Mouse (Mus musculus) lung, postnatal 36 days (tissue): ENCODE data around the gene Ipcef1.
"Not testable (repeated sequence)": the region's sequence is repeated elsewhere in the genome, so short reads cannot be mapped to it uniquely, and the experiment has no call there.

Experiments used
- DNase-seq: peaks from one replicate; pipeline ENCODE4 v3.0.0; 2022; ENCODE audit warnings: mixed read lengths

Ipcef1 gene

DNA sequence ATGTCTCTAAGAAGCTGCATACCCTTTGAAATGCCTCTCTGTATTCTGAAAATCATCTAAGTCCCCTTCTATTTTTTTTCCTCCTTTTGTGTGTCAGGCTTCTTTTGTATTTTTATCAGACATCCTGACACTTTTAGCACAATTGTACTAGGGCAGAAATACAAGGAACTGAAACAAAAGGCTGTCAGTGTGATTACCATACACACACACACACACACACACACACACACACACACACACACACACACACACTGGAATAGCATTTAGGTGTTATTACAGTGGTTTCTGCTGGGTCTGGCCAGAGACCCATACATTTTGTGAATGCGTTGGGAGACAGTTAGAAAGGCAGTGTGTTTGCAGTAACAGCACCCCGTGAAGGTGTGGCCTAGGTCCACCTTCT, 18.8 kb downstream of the Ipcef1 start:
- DNase-seq: no peak

DNA sequence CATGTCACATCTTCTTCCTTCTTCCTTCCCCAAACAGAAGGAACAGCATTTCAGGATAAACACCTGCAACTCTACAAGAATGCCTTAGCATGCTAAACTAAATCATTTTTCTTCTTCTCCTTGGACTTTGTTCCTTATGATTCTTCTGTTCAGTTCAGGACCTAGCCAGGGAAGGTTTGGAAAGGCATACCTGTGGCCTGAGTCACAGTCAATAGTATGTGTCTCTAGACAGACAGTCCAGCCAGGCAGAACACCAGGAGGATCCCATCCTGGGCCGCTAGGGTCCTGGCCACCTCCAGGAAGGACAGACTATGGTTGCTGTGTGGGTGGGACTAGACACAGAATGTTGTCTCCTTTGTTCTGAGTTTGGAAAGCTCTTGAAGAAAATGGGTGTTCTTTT, 27.2 kb downstream of the Ipcef1 start:
- no peak for DNase-seq

DNA sequence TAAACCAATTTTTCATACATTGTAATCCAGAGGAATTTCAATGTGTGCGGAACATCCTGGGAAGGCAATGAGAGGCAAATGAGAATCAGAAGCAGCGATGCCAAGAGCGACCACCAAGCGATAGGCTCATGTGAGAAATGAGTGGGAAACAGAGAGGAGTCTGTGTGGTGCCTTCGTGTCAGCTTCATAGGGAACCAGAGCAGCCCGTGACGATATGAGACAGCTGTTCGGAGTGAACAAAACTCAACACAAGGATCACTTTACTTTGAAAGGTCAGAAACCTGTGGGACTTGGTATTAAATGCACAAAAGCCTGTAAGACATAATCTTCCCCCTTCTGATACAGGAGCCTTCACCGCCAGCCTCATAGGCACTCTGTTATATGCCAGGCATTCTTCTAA, 31.7 kb downstream of the Ipcef1 start:
- no peak for DNase-seq

DNA sequence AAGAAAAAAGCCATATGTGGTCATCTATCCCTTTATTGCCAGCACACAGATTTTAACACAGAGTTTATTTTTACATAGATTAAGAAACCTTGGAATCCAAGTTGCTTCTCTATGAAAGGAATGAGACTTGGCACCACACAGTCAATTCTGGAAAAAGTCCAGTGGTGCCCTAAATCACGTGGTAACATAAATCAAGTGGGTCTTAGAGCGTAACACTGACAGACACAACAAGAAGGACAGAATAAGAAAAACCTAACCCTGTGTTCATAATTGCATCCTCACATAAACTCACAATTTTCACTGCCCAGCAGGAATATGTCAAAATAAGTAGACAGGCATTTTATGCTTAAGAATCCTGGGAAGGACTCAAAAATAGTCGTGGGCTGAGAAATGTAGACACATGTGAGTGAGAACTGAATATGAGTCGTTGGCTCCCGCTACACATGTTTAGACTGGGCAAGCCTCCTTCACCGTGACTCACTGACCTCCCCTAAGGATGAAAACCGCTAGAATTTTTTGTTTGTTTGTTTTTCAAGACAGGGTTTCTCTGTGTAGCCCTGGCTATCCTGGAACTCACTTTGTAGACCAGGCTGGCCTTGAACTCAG, 32.4 kb downstream of the Ipcef1 start:
- DNase-seq: no peak

DNA sequence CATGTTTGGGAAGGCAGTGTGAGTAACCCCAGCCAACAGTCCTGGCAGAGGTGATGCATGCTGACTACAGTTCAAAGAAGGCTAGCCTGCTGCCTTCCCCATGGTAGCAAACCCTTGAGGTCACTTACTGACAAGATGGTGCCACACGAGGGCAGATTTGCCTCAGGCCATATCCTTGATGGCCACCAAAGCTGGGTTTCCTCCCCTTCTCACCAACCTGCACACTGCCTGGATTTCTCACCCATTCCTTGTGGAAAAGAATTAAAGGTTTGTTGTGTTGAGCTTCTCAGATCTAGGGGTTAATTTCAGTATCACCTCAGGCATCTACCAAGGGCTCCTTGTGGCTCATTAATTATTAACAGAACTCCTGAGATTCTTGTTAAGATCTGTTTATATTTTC, 37.1 kb downstream of the Ipcef1 start:
- no peak for DNase-seq

DNA sequence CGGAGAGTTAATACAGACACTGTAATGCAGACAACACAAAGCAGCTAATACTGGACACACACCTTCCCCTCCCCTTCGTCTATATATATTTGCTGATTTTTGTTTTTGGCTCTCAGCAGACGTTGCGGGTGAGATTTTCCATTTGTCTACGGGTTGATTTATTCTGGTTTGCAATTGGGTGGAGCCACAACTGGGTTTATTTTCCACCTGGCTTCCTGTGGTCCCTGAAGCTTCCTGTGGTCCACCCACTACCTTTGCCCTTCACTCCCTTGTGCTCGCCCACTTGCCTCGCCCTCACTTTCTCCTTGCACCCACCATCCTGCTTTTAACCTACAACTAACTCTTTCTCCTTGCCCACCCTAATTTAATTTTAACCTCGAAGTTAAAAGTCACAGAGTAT, 41.7 kb downstream of the Ipcef1 start:
- DNase-seq: no peak

DNA sequence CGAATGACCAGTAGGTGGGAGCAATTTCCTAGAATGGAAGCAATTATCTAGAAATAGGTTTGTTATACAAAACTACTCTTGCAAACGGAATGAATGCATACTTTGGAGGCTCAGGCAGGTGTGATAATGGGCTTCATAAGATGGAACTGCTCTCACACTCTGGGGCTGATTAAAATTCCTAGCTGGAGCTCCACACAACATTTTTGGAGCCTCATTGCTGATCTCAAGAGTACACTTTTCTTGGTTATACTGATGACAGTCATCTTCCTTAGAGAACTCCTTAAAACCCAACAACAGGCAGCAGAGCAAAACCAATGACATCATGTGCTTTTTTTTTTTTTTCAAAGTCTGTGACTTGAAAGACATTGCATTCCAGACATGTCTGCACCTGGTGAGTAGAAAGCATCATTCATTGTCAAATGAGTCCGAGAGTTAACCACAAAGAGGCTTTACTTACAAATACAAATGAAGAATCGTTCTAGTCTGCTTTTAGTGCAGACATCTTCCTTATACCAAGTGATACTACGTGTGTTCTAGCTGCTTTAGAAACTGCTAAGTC, 47.2 kb downstream of the Ipcef1 start:
- no peak for DNase-seq

DNA sequence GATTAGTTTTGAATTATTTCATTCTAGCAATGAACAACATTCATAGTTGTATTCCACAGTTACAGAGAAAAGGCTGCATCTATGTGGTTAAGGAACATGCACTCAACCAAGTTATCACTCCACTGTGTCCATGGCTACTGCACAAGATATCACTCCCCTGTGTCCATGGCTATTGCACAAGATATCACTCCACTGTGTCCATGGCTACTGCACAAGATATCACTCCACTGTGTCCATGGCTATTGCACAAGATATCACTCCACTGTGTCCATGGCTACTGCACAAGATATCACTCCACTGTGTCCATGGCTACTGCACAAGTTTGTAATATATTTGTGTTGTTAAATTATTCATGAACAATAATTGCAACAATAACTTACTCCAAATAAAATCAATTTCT, 48.4 kb downstream of the Ipcef1 start:
- not testable (repeated sequence) for DNase-seq

DNA sequence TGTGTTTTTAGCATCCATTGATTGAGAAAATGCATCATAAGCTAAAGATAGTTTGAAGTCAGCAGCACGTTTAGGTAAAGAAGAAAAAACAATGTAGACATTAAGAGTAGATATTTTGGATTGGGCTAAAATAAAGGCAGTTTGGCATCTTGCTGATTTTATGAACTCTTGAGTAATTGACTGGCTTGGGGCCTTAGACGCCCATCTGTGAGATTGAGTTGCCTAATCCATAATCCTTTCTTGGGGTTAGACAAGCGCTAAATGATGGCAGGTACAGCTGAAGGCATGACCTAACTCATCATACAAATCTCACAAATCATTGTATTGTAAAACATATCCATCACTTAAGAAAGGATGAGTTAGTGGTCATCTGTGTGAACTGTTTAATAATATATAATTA, 52.9 kb downstream of the Ipcef1 start:
- no peak for DNase-seq

DNA sequence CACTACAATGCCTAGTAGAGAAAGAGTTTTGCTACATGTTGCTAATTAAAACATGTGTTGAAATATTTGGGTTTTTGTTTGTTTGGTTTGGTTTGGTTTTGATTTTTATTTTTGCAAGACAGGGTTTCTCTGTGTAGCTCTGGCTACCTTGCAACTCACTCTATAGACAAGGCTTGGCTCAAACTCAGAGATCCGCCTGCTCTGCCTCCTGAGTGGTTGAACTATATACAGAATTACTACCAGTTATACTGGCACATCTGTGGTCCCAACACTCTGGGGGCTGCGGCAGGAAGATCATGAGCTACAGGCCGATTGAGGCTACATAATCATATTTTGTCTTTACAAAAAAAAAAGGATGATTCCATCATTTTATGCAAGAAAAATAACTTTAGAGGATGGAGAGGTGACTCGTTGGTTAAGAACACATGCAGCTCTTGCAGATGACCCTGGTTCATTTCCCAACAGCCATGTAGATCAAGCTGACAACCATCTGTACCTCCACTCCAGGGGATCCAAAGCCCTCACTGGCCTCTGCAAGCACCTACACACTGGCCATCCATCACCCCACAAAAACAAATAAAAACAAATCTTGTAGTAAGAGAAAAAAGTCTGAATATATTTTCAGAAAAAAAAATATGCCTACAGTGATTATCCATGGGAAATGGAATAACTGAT, 53.6 kb downstream of the Ipcef1 start:
- no peak for DNase-seq

DNA sequence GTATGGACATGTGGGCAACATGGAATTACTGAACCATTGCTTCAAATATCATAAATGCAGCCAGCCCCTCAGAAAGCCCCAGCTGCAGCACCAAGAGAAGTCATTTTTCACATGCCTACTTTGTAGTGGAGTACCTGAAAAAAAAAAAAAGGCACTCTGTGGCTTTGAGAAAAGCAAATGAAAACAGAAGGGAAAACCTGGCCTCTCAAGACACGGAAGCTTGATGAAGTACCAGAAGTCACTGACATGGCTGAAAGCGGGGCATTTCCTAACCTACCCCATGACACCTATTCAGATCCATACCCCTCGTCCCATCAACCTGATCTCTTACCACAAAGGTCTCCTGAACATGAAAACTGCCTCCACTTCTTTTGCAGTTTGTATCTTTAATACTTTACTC, 55.4 kb downstream of the Ipcef1 start:
- DNase-seq: no peak

DNA sequence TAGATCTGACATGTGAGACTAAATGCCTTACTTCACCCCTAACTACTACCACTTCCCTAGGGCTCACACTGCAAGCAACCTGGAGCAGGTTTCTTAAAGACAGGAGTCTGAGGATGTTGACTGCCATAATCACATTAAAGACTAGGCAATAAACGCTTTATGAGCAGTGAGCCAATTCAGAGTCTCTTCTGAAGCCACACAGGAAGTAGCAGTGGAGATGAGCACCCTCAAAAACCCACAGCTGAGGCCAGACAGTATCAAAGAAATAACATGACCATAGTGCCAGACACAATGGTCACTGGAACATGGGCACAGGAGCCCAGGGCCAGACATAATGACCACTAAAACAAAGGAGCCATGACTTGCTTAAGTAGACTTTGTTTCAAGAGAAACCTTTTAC, 63.7 kb downstream of the Ipcef1 start:
- DNase-seq: no peak

DNA sequence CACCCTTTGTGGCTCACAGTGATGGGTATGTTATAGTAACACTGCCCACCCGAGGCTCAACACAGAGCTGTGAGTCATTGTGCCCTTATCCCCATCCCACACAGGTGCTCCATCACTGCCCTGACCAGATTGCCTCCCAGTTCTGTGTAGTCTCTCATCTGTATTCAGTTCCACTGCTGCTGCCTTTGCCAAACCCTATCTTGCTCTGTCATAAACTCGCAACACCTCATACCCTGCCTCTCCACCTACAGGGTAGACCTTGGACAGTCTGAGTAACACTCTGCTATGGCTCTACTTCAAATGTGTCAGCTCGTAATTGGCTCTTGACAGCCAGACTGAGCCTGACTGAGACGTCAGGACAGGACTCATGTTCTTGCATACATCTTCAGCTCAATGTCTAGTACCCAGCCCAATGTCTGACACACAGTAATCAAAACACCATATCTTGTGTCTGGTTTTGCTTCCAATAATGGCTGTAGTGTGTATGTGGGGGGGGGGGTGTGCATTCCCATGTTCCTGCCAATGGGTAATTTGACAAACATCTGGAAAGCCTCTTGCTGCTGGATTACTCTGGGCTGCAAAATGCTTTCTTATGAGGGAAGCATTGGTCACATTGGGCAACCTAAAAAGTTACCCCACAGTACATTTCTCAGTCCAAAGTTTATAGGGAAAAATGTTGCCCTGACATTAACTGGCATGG, 64.7 kb downstream of the Ipcef1 start:
- no peak for DNase-seq

DNA sequence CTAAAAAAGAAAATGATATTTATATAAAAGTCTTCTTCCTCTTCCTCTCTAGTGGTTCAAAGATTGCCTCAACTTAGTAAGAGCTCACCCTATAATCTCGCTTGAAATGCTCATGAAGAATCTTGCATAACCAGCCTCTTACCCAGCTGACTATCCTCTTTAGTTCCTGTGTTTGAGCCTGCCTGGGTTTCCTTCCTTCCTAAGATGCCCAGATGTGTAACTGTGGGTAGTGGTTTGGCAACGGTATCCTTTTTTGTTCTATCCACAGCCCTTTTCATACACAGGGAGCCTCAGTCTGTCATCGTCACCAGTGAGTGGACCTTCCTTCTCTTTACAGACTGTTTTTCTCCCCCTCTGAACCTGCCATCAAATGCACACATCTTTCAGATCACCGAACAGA, 66.0 kb downstream of the Ipcef1 start:
- no peak for DNase-seq

DNA sequence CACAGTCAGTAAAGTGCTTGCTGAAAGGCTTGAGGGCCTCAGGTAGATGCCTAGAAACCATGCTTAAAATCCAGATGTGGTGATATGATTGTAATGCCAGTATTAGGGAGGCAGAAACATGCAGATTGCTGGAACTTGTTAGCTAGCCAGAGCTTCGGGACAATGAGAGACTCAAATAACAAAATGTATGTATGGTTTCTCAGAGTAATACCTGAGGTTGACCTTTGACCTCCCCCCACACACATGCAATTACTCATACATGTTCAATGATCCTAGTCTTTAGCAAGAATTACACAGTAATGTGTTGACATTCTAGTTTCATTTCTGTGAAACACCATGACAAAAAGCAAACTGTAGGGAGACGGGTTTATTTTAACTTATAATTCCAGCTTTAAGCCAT, 68.8 kb downstream of the Ipcef1 start:
- DNase-seq: no peak

DNA sequence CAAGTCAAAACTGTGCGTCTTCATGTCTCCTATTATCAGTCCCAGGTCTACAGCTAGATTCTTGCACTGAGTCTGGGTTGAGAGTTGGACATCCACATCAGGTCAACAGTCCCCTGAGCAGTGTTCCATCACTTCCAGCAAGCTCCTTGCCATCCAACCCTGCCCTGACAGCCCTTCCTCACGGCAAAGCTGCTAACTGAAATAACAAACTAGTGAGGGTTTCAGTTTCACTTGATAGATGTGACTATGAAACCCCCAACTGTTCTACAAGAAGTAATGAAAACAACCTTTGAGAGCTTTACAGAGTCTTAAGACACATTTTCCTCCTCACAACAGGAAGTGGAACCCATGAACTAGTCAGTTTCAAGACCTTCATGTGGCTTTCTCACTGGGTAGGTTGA, 69.5 kb downstream of the Ipcef1 start:
- DNase-seq: peak; percentile 18

DNA sequence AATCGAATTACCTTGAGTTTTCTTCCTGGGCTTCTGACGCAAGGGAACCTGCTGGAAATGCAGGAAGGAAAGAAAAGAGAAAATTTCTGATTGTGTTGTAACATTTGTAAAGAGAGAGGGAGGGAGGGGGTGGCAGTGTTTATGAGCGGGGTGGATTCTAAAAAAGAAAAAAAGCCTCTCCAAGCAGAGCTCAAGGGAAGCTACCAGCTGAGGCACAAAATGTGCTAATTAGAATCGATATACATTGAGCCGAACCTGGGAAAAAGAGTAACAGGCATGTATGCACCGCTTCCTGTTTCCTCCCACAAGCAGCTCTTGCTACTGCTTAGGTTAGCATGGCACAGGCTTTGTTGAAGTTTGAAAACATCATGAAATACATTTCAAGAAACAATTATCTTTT, 72.0 kb downstream of the Ipcef1 start:
- no peak for DNase-seq

DNA sequence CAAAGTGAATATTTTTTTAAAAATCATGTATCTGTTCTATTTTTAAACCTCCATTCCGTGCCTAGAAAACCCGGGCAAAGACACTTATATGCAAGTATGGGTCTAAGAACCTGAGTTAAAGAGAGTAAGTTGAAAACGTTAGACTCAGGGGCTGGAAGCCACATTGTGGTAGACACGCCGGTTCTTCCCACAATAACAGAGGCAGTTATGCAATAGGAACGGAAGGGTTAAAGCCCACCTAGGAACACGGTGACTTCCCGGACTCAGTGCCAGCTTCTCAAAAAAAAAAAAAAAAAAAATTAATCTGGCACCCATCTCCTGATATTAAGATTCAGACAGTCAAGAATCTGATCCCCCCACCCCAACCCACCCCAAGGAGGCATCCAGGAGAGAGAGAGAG, 72.5 kb downstream of the Ipcef1 start:
- no peak for DNase-seq

DNA sequence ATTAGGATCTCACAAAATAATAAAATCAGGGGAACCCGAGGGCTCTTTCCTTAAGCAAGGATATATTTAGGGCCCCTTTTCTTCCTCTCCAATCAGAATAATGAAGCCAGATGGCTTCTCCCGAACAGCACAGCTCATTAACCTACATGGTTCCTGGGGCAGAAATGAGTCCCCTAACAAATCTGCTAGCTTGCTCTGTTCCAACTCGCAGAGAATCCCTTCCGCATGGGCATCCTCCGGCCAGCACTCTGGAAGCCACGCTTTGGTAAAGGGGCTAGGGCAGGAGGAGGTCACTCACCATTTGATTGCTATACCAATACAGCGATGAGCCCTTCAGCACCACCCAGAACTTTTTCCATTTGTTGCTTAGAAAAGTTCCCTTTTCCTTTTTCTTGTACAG, 73.1 kb downstream of the Ipcef1 start:
- no peak for DNase-seq

DNA sequence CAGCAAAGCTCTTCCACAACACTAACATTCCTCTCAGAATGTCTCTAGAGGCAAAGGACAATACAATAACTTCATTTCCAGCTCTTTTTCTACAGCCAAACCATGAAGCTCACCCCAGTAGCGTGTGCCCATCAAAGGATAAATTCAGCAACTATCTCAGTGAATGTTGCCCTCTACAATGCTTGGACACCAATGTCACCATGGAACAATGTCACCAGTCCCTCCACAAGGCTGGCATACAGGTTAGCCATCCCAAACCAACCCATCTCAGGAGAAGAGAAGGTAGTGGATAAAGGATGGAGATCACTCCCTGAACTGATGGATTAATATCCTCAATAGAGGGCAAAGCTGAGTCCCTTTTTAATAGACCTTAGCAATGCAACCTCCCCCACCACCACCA, 73.5 kb downstream of the Ipcef1 start:
- no peak for DNase-seq

DNA sequence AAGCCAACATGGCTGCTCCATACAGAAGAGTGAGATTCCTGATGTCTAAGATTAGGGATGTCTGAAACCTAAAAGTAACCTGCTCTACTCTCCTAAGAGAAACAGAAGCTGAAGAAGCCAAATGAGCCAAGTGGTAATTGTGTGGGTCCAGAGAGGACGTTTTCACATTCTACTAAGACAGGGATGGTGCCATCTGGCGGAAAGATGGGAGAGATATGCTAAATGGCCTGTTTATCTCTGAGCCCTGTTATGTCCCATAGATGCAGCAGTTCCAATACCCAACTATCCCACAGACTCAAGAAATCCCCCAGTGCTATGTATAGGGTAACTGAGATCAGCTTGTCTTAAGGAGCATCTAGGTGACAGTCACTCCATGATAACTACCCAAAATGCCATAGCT, 74.4 kb downstream of the Ipcef1 start:
- no peak for DNase-seq

DNA sequence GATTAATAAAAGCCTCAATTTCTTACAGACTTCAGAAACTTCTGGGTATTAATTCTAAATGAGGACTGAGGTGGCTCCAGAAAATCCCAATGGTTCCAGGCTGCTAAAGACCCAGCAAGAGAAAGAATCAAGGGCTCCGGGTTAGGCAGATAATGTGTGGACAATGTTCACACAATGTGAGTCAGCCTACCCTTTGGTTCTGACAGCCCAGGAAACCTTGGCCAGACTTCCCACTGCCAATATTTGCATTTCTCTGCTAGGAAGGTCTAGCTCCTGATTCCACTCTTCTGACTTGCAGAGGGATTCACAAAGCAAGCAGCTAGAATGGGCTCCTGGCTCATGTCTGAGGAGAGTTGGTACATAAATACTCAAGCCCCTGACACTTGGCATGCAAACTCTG, 83.9 kb downstream of the Ipcef1 start:
- DNase-seq: no peak

DNA sequence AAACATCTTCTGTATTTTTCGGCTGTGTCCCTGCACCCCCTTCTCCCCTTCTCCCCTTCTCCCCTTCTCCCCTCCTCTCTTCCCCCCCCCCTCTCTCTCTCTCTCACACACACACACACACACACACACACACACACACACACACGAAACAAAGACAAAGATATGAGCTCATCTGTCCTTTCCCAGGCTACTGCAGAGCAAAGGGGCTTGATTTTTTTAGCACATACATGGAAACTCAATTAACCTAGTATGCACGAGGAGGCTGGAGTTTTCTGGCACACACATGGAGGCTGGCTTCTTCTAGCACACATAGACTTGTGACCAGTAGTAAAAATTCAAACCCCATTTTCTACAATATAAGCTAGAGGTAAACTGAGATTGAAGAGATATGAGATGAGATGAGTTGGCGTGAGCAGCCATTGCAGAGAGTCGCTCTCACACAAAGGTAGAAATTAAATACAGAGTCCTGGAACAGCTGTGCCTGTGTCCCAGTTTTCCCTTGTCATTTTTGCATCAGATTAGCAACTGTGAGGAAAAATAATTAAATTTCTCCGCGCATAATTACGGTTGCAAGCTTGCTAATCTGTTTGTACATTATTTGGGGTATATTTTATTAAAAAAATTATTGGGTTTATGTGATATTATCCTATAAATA, 84.6 kb downstream of the Ipcef1 start:
- no peak for DNase-seq

DNA sequence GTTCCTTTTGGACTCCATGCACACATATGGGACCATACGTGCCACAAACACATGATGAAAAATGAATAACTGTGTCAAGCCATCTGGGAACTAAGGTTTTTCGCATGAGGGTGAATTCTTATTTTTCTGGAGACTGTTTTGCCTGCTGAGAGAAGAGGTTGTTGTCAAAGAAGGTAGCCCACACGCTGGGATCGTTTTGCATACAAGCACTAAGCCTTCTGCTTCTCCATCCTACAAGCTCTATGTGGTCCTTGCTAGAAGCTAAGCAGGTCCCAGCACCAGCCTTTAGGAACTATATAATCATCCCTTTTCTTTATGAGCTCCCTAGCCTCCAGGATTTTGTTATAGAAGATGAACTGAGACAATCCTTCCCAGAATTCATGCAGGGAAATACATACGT, 93.5 kb downstream of the Ipcef1 start:
- no peak for DNase-seq
